Mouse (Mus musculus) forebrain, embryonic 16.5 days (tissue): ENCODE data around the gene Ptov1. TPM values are rescaled to one million over a fixed set of nuclear protein-coding genes. Genes with fewer than 3 reads are reported as not detected.

Experiments
- ATAC-seq: fragments of 200-750 bp; cut with Nextera tagmentation; 2 replicates; pipeline ENCODE4 v1.8.0; 2017; ENCODE audit warnings: mild to moderate bottlenecking, moderate library complexity
- H3K27ac ChIP-seq: fragments of 300-500 bp; sonication (generic); 2 replicates; pipeline ENCODE4 v1.5.1; 2014; ENCODE audit warnings: low read length, control low read depth
- H3K27me3 ChIP-seq: fragments of 300-500 bp; sonication (generic); replicated peaks from 2 replicates; pipeline ENCODE4 v1.6.1; 2014; ENCODE audit warnings: low read length; ENCODE audit not compliant: control insufficient read depth, insufficient read depth
- H3K36me3 ChIP-seq: fragments of 300-500 bp; sonication (generic); 2 replicates; pipeline ENCODE4 v1.6.1; 2014; ENCODE audit not compliant: control insufficient read depth, insufficient read depth
- H3K4me1 ChIP-seq: fragments of 300-500 bp; sonication (generic); replicated peaks from 2 replicates; pipeline ENCODE4 v1.6.1; 2014; ENCODE audit warnings: low read length; ENCODE audit not compliant: control insufficient read depth, insufficient read depth
- H3K4me2 ChIP-seq: fragments of 300-500 bp; sonication (generic); 2 replicates; pipeline ENCODE4 v1.6.1; 2014; ENCODE audit warnings: mild to moderate bottlenecking, low read length, control low read depth
- H3K4me3 ChIP-seq: fragments of 300-500 bp; sonication (generic); replicated peaks from 2 replicates; pipeline ENCODE4 v1.5.1; 2014; ENCODE audit warnings: mild to moderate bottlenecking, low read length, control low read depth
- H3K9ac ChIP-seq: fragments of 300-500 bp; sonication (generic); replicated peaks from 2 replicates; pipeline ENCODE4 v1.6.1; 2014; ENCODE audit warnings: low read depth, low read length, control low read depth
- H3K9me3 ChIP-seq: fragments of 300-500 bp; sonication (generic); 2 replicates; pipeline ENCODE4 v1.6.1; 2016; ENCODE audit warnings: low read length; ENCODE audit not compliant: control insufficient read depth
- WGBS: fragments of 180-500 bp; shearing (Covaris S2); extraction: QIAGEN DNeasy Blood & Tissue Kit; methylation state at CpG from one replicate; pipeline ENCODE4 v1.1.7; 2014; 5-methylcytosine and 5-hydroxymethylcytosine counted together
- polyA plus RNA-seq: library from polyadenylated mRNA; unstranded; fragments of >200 nt; fragmentation: Nextera tagmentation; extraction: Ambion mirVana; gene quantifications from 2 replicates; pipeline ENCODE4 v1.2.1, GENCODE M21; 2015

Gene Ptov1
- polyA plus RNA-seq, 1 experiment from 2014 or later, result 582 TPM

- Histone ChIP-seq H3K36me3 (peaks cover 28% of the 10 kb centered on the region), H3K27me3 (no peaks in the 10 kb centered on the region), H3K4me3 (no peak overlapping the region), H3K27ac (no peak overlapping the region), H3K9me3 (no peaks in the 10 kb centered on the region), H3K4me1 (peaks cover 44% of the 10 kb centered on the region), H3K4me2 (no peak overlapping the region), H3K9ac (no peak overlapping the region)
- ATAC-seq, result no peak
- WGBS, result 82% methylated on average over 11 of the region's 11 CpGs
These were observed 5.5 kb downstream of the Ptov1 start for GRCm38 (mm10) chr7:44863982-44864494.

DNA sequence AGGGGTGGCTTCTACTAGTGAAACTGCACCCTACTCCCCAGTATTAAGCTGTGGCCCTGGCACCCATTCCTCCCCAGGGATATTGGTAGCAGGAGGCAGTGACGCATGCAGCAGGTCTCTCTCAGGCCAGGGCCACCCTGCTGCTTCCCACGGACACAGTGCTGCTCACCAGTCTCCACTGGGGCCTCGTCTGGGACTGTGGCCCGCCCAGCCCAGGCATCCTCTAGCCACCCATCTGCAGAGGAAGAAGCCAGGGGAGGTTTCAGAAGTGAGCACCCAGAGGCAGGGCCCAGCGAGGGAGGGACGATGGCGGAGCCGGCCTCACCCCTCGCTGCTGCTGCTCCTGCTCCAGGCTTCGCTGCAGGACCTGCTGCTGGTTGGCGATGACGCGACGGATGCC lies 6.4 kb downstream of the Ptov1 start:
- no peaks in the 10 kb centered on the region for H3K27me3 ChIP-seq
- no peak overlapping the region for H3K9ac ChIP-seq
- H3K4me1 ChIP-seq, result peaks cover 48% of the 10 kb centered on the region
- ATAC-seq, result no peak
- no peaks in the 10 kb centered on the region for H3K9me3 ChIP-seq
- no peak overlapping the region for H3K4me3 ChIP-seq
- H3K4me2 ChIP-seq, result no peak overlapping the region
- no peak overlapping the region for H3K27ac ChIP-seq
- WGBS, result 90% methylated on average over 14 of the region's 14 CpGs
- peaks cover 28% of the 10 kb centered on the region for H3K36me3 ChIP-seq

- Histone ChIP-seq H3K4me3 (no peak overlapping the region), H3K27me3 (no peaks in the 10 kb centered on the region), H3K9ac (no peak overlapping the region), H3K36me3 (peaks cover 28% of the 10 kb centered on the region), H3K27ac (no peak overlapping the region), H3K9me3 (no peaks in the 10 kb centered on the region), H3K4me1 (peaks cover 48% of the 10 kb centered on the region), H3K4me2 (no peak overlapping the region)
- WGBS, result 78% methylated on average over 8 of the region's 8 CpGs
- no peak for ATAC-seq
These were observed 7.2 kb downstream of the Ptov1 start for GRCm38 (mm10) chr7:44862434-44862833.

DNA sequence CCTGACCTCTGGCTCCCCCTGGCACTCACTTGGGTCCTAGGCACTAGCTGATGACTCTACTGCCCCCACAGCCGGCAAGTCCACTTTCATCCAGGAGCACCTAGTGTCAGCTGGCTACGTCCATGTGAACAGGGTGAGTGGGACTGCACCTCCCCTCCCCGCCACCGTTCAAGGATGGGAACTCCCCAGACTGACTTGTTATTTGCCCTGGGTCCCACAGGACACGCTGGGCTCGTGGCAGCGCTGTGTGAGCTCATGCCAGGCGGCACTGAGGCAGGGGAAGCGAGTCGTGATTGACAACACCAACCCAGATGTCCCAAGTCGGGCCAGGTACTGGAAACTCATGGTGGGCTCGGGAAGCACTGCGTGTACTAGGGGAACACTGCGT lies 8.2 kb downstream of the Ptov1 start:
- Histone ChIP-seq H3K4me1 (peaks cover 41% of the 10 kb centered on the region), H3K27me3 (no peaks in the 10 kb centered on the region), H3K36me3 (peaks cover 28% of the 10 kb centered on the region), H3K27ac (no peak overlapping the region), H3K9me3 (no peaks in the 10 kb centered on the region), H3K4me3 (no peak overlapping the region), H3K4me2 (no peak overlapping the region), H3K9ac (no peak overlapping the region)
- no peak for ATAC-seq
- 75% methylated on average over 14 of the region's 14 CpGs for WGBS

DNA sequence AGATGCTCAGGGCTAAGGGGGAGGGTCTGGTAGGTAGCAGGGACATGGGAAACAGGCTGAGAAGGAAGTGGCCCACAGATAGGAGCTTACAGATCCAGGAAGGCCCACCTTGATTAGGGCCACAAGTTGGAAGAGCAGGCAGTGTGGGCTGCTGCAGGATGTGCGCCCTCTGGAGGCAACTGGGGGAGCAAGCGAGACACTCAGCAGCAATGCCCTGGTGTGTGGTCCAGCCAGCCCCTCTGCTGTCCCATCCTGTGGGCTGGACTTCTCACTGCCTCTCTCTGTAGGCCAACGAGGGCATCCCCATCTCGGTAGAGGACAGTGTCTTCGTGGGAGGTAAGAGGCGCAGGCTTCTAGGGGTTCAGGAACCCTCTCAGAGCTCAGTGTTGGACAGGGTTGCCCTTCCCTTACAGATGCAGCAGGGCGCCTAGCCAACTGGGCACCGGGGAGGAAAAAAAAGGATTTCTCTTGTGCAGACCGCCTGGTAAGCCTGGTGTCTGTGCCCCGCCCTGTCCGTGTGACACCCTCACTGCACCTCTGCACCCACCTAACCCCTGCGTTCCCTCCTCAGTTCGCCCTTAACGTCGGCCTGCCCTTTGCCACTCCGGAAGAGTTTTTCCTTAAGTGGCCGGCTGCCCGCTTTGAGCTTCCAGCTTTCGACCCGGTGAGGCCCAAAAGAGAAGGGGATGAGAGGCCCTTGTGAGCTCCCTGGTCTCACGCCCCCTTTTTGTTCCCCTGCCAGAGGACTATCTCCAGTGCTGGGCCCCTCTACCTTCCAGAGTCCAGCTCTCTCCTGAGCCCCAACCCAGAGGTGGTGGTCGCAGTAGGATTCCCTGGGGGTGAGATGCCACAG lies 8.8 kb downstream of the Ptov1 start:
- Histone ChIP-seq H3K4me3 (no peak overlapping the region), H3K36me3 (peaks cover 28% of the 10 kb centered on the region), H3K9me3 (no peaks in the 10 kb centered on the region), H3K4me2 (no peak overlapping the region), H3K27ac (peak overlapping the region; percentile 52; the same call in 1 of the 2 replicates), H3K4me1 (peaks cover 36% of the 10 kb centered on the region), H3K27me3 (no peaks in the 10 kb centered on the region), H3K9ac (no peak overlapping the region)
- 53% methylated on average over 22 of the region's 22 CpGs for WGBS
- peak; percentile 22; the same call in 1 of the 2 replicates for ATAC-seq

- WGBS, result 91% methylated on average over 11 of the region's 11 CpGs
- Histone ChIP-seq H3K27ac (no peak overlapping the region), H3K4me3 (no peak overlapping the region), H3K27me3 (no peaks in the 10 kb centered on the region), H3K36me3 (peaks cover 23% of the 10 kb centered on the region), H3K9me3 (no peaks in the 10 kb centered on the region), H3K4me1 (peaks cover 31% of the 10 kb centered on the region), H3K4me2 (no peak overlapping the region), H3K9ac (no peak overlapping the region)
- no peak for ATAC-seq
These were observed 9.7 kb downstream of the Ptov1 start for GRCm38 (mm10) chr7:44859896-44860295.

GRCm38 (mm10) chr7:44857905-44858304 lies 11.7 kb downstream of the Ptov1 start:
- 25% methylated on average over 8 of the region's 8 CpGs for WGBS
- peak overlapping the region; percentile 67 for H3K4me3 ChIP-seq
- ATAC-seq, result no peak
- no peaks in the 10 kb centered on the region for H3K27me3 ChIP-seq
- no peak overlapping the region for H3K27ac ChIP-seq
- H3K4me2 ChIP-seq, result peak overlapping the region; percentile 61
- peaks cover 44% of the 10 kb centered on the region for H3K4me1 ChIP-seq
- H3K9ac ChIP-seq, result peak overlapping the region; percentile 79
- H3K9me3 ChIP-seq, result no peaks in the 10 kb centered on the region
- H3K36me3 ChIP-seq, result peaks cover 11% of the 10 kb centered on the region

- peaks cover 44% of the 10 kb centered on the region for H3K4me1 ChIP-seq
- peak; percentile 69 for ATAC-seq
- H3K9me3 ChIP-seq, result no peaks in the 10 kb centered on the region
- H3K4me2 ChIP-seq, result peak within 1 kb of the TSS; percentile 61
- peak within 1 kb of the TSS; percentile 79 for H3K9ac ChIP-seq
- WGBS, result under 1% methylated on average over 32 of the region's 32 CpGs
- peak within 1 kb of the TSS; percentile 87 for H3K27ac ChIP-seq
- peak within 1 kb of the TSS; percentile 67 for H3K4me3 ChIP-seq
- H3K27me3 ChIP-seq, result no peaks in the 10 kb centered on the region
- peaks cover 4% of the 10 kb centered on the region; the same call in 1 of the 2 replicates for H3K36me3 ChIP-seq
These were observed 12.5 kb downstream of the Ptov1 start, which contains the start of gene Pnkp for GRCm38 (mm10) chr7:44857042-44857552. Pnkp (plus strand) TSS chr7:44857139.

GRCm38 (mm10) chr7:44856265-44856916 lies 13.2 kb downstream of the Ptov1 start:
- Histone ChIP-seq H3K4me3 (peak overlapping the region; percentile 67), H3K9me3 (no peaks in the 10 kb centered on the region), H3K27ac (peak overlapping the region; percentile 87; the same call in 1 of the 2 replicates), H3K4me2 (peak overlapping the region; percentile 61), H3K4me1 (peaks cover 44% of the 10 kb centered on the region), H3K36me3 (peaks cover 4% of the 10 kb centered on the region; the same call in 1 of the 2 replicates), H3K9ac (no peak overlapping the region), H3K27me3 (no peaks in the 10 kb centered on the region)
- WGBS, result 69% methylated on average over 9 of the region's 9 CpGs
- ATAC-seq, result 0 out of 2 replicates have a peak, but pooled peaks have one; percentile 3
